Mouse (Mus musculus): ENCODE measurements around the gene Gadl1. TPM values are rescaled to one million over a fixed set of nuclear protein-coding genes. Genes with fewer than 3 reads are reported as not detected.
A peak's percentile ranks its signal among the peaks of the same experiment; 100 is the strongest.
"Not testable (repeated sequence)": the region's sequence is repeated elsewhere in the genome, so short reads cannot be mapped to it uniquely, and the experiment has no call there.

Gene Gadl1
- polyA plus RNA-seq, 1 experiment from 2014 or later = 0.50 TPM

- H3K36me3 ChIP-seq = no peaks in the 10 kb centered on the region
- H3K9me3 ChIP-seq = no peaks in the 10 kb centered on the region
- H3K4me2 ChIP-seq (replicated peaks) = no peak overlapping the region
- no peak overlapping the region for H3K27ac ChIP-seq
- H3K4me1 ChIP-seq (replicated peaks) = no peaks in the 10 kb centered on the region
- no peak overlapping the region for H3K4me3 ChIP-seq (replicated peaks)
- H3K9ac ChIP-seq = no peak overlapping the region
- WGBS = 62% methylated on average over 23 of the region's 23 CpGs
- ATAC-seq = no peak
- H3K27me3 ChIP-seq (replicated peaks) = no peaks in the 10 kb centered on the region
These were observed 86.8 kb downstream of the Gadl1 start for GRCm38 (mm10) chr9:115995856-115996560.

GRCm38 (mm10) chr9:115998383-115998782 is 89.1 kb downstream of the Gadl1 start:
- ATAC-seq = no peak

DNA sequence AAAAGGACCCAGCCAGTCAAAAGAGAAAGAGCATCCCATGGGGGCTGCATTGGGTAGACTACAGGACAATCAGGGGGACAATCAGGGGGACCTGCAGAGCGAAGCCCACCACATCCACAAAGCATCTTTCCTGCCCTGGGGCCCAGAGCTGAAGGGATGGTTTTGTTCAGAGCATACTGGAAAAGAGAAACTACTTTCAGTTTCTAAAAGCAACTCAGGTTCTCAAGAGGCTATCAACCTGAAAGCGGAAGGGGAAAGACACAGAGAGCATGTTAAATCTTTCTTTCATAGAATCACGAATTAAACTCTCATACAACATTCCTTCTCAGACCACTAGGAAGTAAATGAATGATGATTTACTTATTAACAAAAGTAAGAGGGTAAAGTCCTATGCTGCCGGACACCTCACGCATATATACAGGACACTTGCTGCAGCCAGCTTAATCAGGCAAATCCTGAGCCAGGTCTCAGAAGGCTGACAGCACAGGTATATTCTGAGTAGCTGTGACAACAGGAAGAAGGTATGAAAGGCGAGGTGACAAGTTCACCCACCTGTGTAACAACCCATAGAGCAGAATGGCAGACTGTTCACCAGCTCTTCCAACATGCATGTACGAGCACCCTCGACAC is 90.2 kb downstream of the Gadl1 start:
- no peak overlapping the region for H3K9ac ChIP-seq
- no peak overlapping the region for H3K4me2 ChIP-seq (replicated peaks)
- H3K9me3 ChIP-seq = no peaks in the 10 kb centered on the region
- WGBS = 74% methylated on average over 8 of the region's 8 CpGs
- no peak overlapping the region for H3K27ac ChIP-seq
- no peak overlapping the region for H3K4me3 ChIP-seq (replicated peaks)
- no peaks in the 10 kb centered on the region for H3K27me3 ChIP-seq (replicated peaks)
- H3K36me3 ChIP-seq = no peaks in the 10 kb centered on the region
- ATAC-seq = peak; percentile 45; the same call in 1 of the 2 replicates
- no peaks in the 10 kb centered on the region for H3K4me1 ChIP-seq (replicated peaks)

More at GRCm38 (mm10) chr9:115998383-115998782, 89.1 kb downstream of the Gadl1 start:
- H3K4me2 ChIP-seq (replicated peaks) = no peak overlapping the region
- H3K27me3 ChIP-seq (replicated peaks) = no peaks in the 10 kb centered on the region
- no peaks in the 10 kb centered on the region for H3K36me3 ChIP-seq
- WGBS = 75% methylated on average over 4 of the region's 4 CpGs
- H3K9ac ChIP-seq = no peak overlapping the region
- no peak overlapping the region for H3K27ac ChIP-seq
- no peaks in the 10 kb centered on the region for H3K4me1 ChIP-seq (replicated peaks)
- no peaks in the 10 kb centered on the region for H3K9me3 ChIP-seq
- no peak overlapping the region for H3K4me3 ChIP-seq (replicated peaks)

GRCm38 (mm10) chr9:116013911-116014310 is 104.7 kb downstream of the Gadl1 start:
- WGBS = 41% methylated on average over 4 of the region's 4 CpGs
- H3K27ac ChIP-seq = no peak overlapping the region

GRCm38 (mm10) chr9:116016221-116016620 is 107.0 kb downstream of the Gadl1 start:
- no peaks in the 10 kb centered on the region for H3K36me3 ChIP-seq
- H3K4me2 ChIP-seq (replicated peaks) = no peak overlapping the region
- no peak overlapping the region for H3K4me3 ChIP-seq (replicated peaks)
- no peaks in the 10 kb centered on the region for H3K27me3 ChIP-seq (replicated peaks)
- no peak overlapping the region for H3K9ac ChIP-seq
- WGBS = 50% methylated on average over 9 of the region's 9 CpGs
- no peaks in the 10 kb centered on the region for H3K4me1 ChIP-seq (replicated peaks)
- H3K27ac ChIP-seq = no peak overlapping the region
- H3K9me3 ChIP-seq = no peaks in the 10 kb centered on the region
- ATAC-seq = no peak

More at GRCm38 (mm10) chr9:116013911-116014310, 104.7 kb downstream of the Gadl1 start:
- ATAC-seq = no peak
- Histone ChIP-seq H3K36me3 (no peaks in the 10 kb centered on the region), H3K9ac (no peak overlapping the region), H3K4me3 (replicated peaks) (no peak overlapping the region), H3K9me3 (no peaks in the 10 kb centered on the region), H3K4me2 (replicated peaks) (no peak overlapping the region), H3K4me1 (replicated peaks) (no peaks in the 10 kb centered on the region), H3K27me3 (replicated peaks) (no peaks in the 10 kb centered on the region)

DNA sequence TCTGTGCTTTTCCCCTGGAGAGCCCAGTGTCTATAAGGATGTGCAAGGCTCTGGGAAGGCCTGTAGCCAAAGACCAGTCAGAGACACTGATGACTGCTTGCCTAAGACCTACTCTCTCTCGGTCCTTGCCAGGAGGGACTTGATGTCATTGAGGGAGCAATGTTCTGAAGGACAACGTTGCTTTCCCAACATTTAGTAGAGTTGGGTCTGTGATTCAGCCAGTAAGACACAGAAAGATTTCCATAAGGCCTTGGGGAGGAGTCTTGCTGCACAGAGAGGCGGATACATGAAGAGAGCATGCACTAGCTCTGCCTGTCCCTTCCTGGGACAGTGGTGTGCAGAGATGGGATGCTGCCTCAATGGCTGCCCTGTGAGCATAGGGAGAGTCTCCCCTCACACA is 107.8 kb downstream of the Gadl1 start:
- WGBS = 78% methylated on average over 3 of the region's 3 CpGs
- ATAC-seq = no peak
- no peak overlapping the region for H3K27ac ChIP-seq

GRCm38 (mm10) chr9:116018586-116018985 is 109.3 kb downstream of the Gadl1 start:
- no peak for ATAC-seq
- H3K4me2 ChIP-seq (replicated peaks) = no peak overlapping the region
- no peaks in the 10 kb centered on the region for H3K9me3 ChIP-seq
- no peak overlapping the region for H3K4me3 ChIP-seq (replicated peaks)
- WGBS = 93% methylated on average over 7 of the region's 7 CpGs
- no peak overlapping the region for H3K27ac ChIP-seq
- no peak overlapping the region for H3K9ac ChIP-seq
- no peaks in the 10 kb centered on the region for H3K4me1 ChIP-seq (replicated peaks)
- H3K36me3 ChIP-seq = no peaks in the 10 kb centered on the region
- no peaks in the 10 kb centered on the region for H3K27me3 ChIP-seq (replicated peaks)

More for the DNA sequence above, 107.8 kb downstream of the Gadl1 start:
- Histone ChIP-seq H3K4me2 (replicated peaks) (no peak overlapping the region), H3K9ac (no peak overlapping the region), H3K27me3 (replicated peaks) (no peaks in the 10 kb centered on the region), H3K9me3 (no peaks in the 10 kb centered on the region), H3K36me3 (no peaks in the 10 kb centered on the region), H3K4me3 (replicated peaks) (no peak overlapping the region), H3K4me1 (replicated peaks) (no peaks in the 10 kb centered on the region)

DNA sequence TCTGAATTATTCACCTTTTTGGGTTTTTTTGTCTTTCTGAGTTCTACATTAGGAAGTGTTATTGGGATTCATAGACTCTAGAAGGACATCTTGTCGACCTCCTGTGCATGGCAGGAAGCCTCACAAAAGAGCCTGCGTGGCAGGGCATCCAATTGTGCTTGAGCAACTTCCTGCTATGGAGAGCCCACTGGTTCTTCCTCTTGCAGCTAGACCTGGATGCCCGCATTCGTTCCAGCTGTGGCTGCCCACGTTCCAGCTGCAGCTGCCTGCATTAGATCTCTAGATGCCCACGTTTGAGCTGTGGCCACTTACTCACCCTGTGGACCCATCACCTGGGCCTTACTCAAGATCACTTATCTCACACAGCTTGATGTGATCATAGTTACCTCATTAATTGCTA is 116.1 kb downstream of the Gadl1 start:
- H3K9ac ChIP-seq = no peak overlapping the region
- H3K36me3 ChIP-seq = no peaks in the 10 kb centered on the region
- H3K27me3 ChIP-seq (replicated peaks) = no peaks in the 10 kb centered on the region
- no peaks in the 10 kb centered on the region for H3K4me1 ChIP-seq (replicated peaks)
- H3K4me3 ChIP-seq (replicated peaks) = no peak overlapping the region
- H3K9me3 ChIP-seq = no peaks in the 10 kb centered on the region
- no peak for ATAC-seq
- no peak overlapping the region for H3K27ac ChIP-seq
- H3K4me2 ChIP-seq (replicated peaks) = no peak overlapping the region
- 81% methylated on average over 6 of the region's 6 CpGs for WGBS

GRCm38 (mm10) chr9:116029076-116029475 is 119.8 kb downstream of the Gadl1 start:
- no peaks in the 10 kb centered on the region for H3K27me3 ChIP-seq (replicated peaks)
- H3K9ac ChIP-seq = no peak overlapping the region
- ATAC-seq = no peak
- H3K9me3 ChIP-seq = no peaks in the 10 kb centered on the region
- H3K36me3 ChIP-seq = no peaks in the 10 kb centered on the region
- no peak overlapping the region for H3K4me2 ChIP-seq (replicated peaks)
- no peak overlapping the region for H3K27ac ChIP-seq
- no peaks in the 10 kb centered on the region for H3K4me1 ChIP-seq (replicated peaks)
- 90% methylated on average over 2 of the region's 2 CpGs for WGBS
- no peak overlapping the region for H3K4me3 ChIP-seq (replicated peaks)

- Histone ChIP-seq H3K27ac (no peak overlapping the region), H3K4me1 (replicated peaks) (no peaks in the 10 kb centered on the region), H3K9me3 (no peaks in the 10 kb centered on the region), H3K4me2 (replicated peaks) (no peak overlapping the region), H3K27me3 (replicated peaks) (no peaks in the 10 kb centered on the region), H3K36me3 (no peaks in the 10 kb centered on the region), H3K4me3 (replicated peaks) (no peak overlapping the region), H3K9ac (no peak overlapping the region)
- 41% methylated on average over 5 of the region's 5 CpGs for WGBS
- ATAC-seq = no peak
These were observed 123.5 kb downstream of the Gadl1 start for GRCm38 (mm10) chr9:116032711-116033110.

- no peaks in the 10 kb centered on the region for H3K27me3 ChIP-seq (replicated peaks)
- WGBS = 74% methylated on average over 6 of the region's 6 CpGs
- no peak overlapping the region for H3K9ac ChIP-seq
- no peak for ATAC-seq
- H3K4me1 ChIP-seq (replicated peaks) = no peaks in the 10 kb centered on the region
- H3K4me3 ChIP-seq (replicated peaks) = no peak overlapping the region
- no peak overlapping the region for H3K4me2 ChIP-seq (replicated peaks)
- H3K36me3 ChIP-seq = no peaks in the 10 kb centered on the region
- no peak overlapping the region for H3K27ac ChIP-seq
- no peaks in the 10 kb centered on the region for H3K9me3 ChIP-seq
These were observed 129.0 kb downstream of the Gadl1 start for GRCm38 (mm10) chr9:116038275-116038674.

DNA sequence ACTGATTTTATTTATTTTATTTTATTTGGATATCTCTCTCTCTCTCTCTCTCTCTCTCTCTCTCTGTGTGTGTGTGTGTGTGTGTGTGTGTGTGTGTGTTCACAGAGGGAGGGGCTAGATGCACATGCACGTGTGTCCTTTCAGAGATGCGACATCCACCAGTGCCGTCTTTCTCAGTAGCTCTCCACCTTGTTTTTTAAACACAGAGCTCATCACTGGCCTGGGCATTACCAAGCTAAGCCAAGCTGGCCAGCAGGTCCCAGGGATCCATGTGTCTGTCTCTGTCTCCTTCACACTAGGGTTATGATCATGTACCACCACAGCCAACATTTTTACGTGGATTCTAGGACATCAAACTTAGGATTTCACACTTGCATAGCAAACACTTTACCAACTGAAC is 130.7 kb downstream of the Gadl1 start:
- H3K4me1 ChIP-seq (replicated peaks) = no peaks in the 10 kb centered on the region
- no peaks in the 10 kb centered on the region for H3K9me3 ChIP-seq
- no peak overlapping the region for H3K9ac ChIP-seq
- H3K4me2 ChIP-seq (replicated peaks) = no peak overlapping the region
- no peak overlapping the region for H3K27ac ChIP-seq
- 73% methylated on average over 4 of the region's 4 CpGs for WGBS
- no peak overlapping the region for H3K4me3 ChIP-seq (replicated peaks)
- H3K27me3 ChIP-seq (replicated peaks) = no peaks in the 10 kb centered on the region
- H3K36me3 ChIP-seq = no peaks in the 10 kb centered on the region
- ATAC-seq = no peak

- H3K9me3 ChIP-seq; H3K9ac ChIP-seq; H3K4me3 ChIP-seq (replicated peaks); H3K36me3 ChIP-seq; ATAC-seq; H3K27me3 ChIP-seq (replicated peaks); H3K27ac ChIP-seq; H3K4me1 ChIP-seq (replicated peaks); H3K4me2 ChIP-seq (replicated peaks): not testable (repeated sequence)
- 92% methylated on average over 14 of the region's 14 CpGs for WGBS
These were observed 131.6 kb downstream of the Gadl1 start for GRCm38 (mm10) chr9:116040852-116041251.

Measured in intestine, embryonic 15.5 days (tissue).